Mouse (Mus musculus) forebrain, embryonic 15.5 days (tissue): ENCODE results near the gene Xpnpep1. TPM values are rescaled to one million over a fixed set of nuclear protein-coding genes. Genes with fewer than 3 reads are reported as not detected.

Experiments used
- ATAC-seq: fragments of 200-750 bp; cut with Nextera tagmentation; replicated peaks from 2 replicates; pipeline ENCODE4 v1.8.0; 2017; ENCODE audit warnings: mild to moderate bottlenecking, moderate TSS enrichment, moderate library complexity
- H3K27ac ChIP-seq: fragments of 300-500 bp; sonication (generic); replicated peaks from 2 replicates; pipeline ENCODE4 v1.5.1; 2015; ENCODE audit warnings: mild to moderate bottlenecking, inconsistent platforms
- H3K27me3 ChIP-seq: fragments of 300-500 bp; sonication (generic); 2 replicates; pipeline ENCODE4 v1.6.1; 2015; ENCODE audit warnings: inconsistent platforms
- H3K36me3 ChIP-seq: fragments of 300-500 bp; sonication (generic); 2 replicates; pipeline ENCODE4 v1.6.1; 2015; ENCODE audit warnings: mild to moderate bottlenecking, inconsistent platforms
- H3K4me1 ChIP-seq: fragments of 300-500 bp; sonication (generic); 2 replicates; pipeline ENCODE4 v1.6.1; 2015; ENCODE audit warnings: inconsistent platforms
- H3K4me2 ChIP-seq: fragments of 300-500 bp; sonication (generic); replicated peaks from 2 replicates; pipeline ENCODE4 v1.6.1; 2015; ENCODE audit warnings: mild to moderate bottlenecking, inconsistent platforms
- H3K4me3 ChIP-seq: fragments of 300-500 bp; sonication (generic); 2 replicates; pipeline ENCODE4 v1.5.1; 2015; ENCODE audit warnings: mild to moderate bottlenecking, inconsistent platforms
- H3K9ac ChIP-seq: fragments of 300-500 bp; sonication (generic); replicated peaks from 2 replicates; pipeline ENCODE4 v1.6.1; 2015; ENCODE audit warnings: mild to moderate bottlenecking, inconsistent platforms
- H3K9me3 ChIP-seq: fragments of 300-500 bp; sonication (generic); 2 replicates; pipeline ENCODE4 v1.6.1; 2016; ENCODE audit warnings: inconsistent platforms
- WGBS: fragments of 180-500 bp; shearing (Covaris S2); methylation state at CpG from one replicate; pipeline ENCODE4 v1.1.7; 2015; ENCODE audit warnings: mixed read lengths; 5-methylcytosine and 5-hydroxymethylcytosine counted together
- microRNA-seq: library from miRNA; unstranded; fragments of <30 nt; microRNA quantifications from one replicate; pipeline ENCODE4, GENCODE M21; 2016
- polyA plus RNA-seq: library from polyadenylated mRNA; unstranded; fragments of >200 nt; fragmentation: Nextera tagmentation; extraction: Ambion mirVana; gene quantifications from 2 replicates; pipeline ENCODE4 v1.2.1, GENCODE M21; 2015

The Xpnpep1 gene
- polyA plus RNA-seq, 1 experiment from 2014 or later, result 136 TPM

- Histone ChIP-seq H3K4me1 (no peaks in the 10 kb centered on the region), H3K9ac (no peak overlapping the region), H3K36me3 (no peaks in the 10 kb centered on the region), H3K4me3 (no peak overlapping the region), H3K27me3 (no peaks in the 10 kb centered on the region), H3K9me3 (no peaks in the 10 kb centered on the region), H3K27ac (no peak overlapping the region), H3K4me2 (no peak overlapping the region)
- WGBS, result 70% methylated on average over 5 of the region's 5 CpGs
- ATAC-seq, result no peak
Observed at GRCm38 (mm10) chr19:52891807-52892442, 148.1 kb downstream of the Xpnpep1 start.

Small RNA genes within 50 kb of the gene (microRNA-seq; reads per million reads assigned to microRNA genes)
- gene Mir6407, result not detected

Other genes starting within 250 kb of the Xpnpep1 start
- 29.9 and 31.5 TPM in 2 replicates for gene Add3, start 100.2 kb upstream of the Xpnpep1 start, polyA plus RNA-seq